Mouse (Mus musculus) spleen, embryonic (tissue): ENCODE results near the gene Zfp991.
"Not testable (repeated sequence)": the region's sequence is repeated elsewhere in the genome, so short reads cannot be mapped to it uniquely, and the experiment has no call there.

Experiments
- CTCF ChIA-PET: fragments of 350-600 bp; sonication (Branson Sonifier 250); formaldehyde crosslinking; loops from one replicate; lab custom pipeline; 2022; lab: Charles Lee

Zfp991 gene

GRCm38 (mm10) chr4:147131837-147132459 lies at the start of gene Zfp991:
Zfp991 (plus strand) TSS chr4:147132038.
- CTCF ChIA-PET: not testable (repeated sequence)

GRCm38 (mm10) chr4:147095641-147096040 lies 36.2 kb upstream of the Zfp991 start:
- CTCF ChIA-PET: not testable (repeated sequence)

GRCm38 (mm10) chr4:147101666-147102626 lies 29.9 kb upstream of the Zfp991 start:
- CTCF ChIA-PET: not testable (repeated sequence)

GRCm38 (mm10) chr4:147103814-147104213 lies 28.0 kb upstream of the Zfp991 start:
- CTCF ChIA-PET: not testable (repeated sequence)

GRCm38 (mm10) chr4:147117839-147118238 lies 14.0 kb upstream of the Zfp991 start:
- CTCF ChIA-PET: not testable (repeated sequence)

GRCm38 (mm10) chr4:147122286-147122685 lies 9.6 kb upstream of the Zfp991 start:
- CTCF ChIA-PET: not testable (repeated sequence)

- CTCF ChIA-PET: not testable (repeated sequence)
These were observed 8.0 kb upstream of the Zfp991 start for GRCm38 (mm10) chr4:147123797-147124196.

- CTCF ChIA-PET: not testable (repeated sequence)
These were observed 7.2 kb upstream of the Zfp991 start for GRCm38 (mm10) chr4:147124400-147125306.

- CTCF ChIA-PET: not testable (repeated sequence)
These were observed 6.5 kb upstream of the Zfp991 start for GRCm38 (mm10) chr4:147125326-147125725.

GRCm38 (mm10) chr4:147125870-147126269 lies 6.0 kb upstream of the Zfp991 start:
- CTCF ChIA-PET: not testable (repeated sequence)

- CTCF ChIA-PET: not testable (repeated sequence)
These were observed 5.4 kb upstream of the Zfp991 start for GRCm38 (mm10) chr4:147126435-147126834.

GRCm38 (mm10) chr4:147127137-147127536 lies 4.7 kb upstream of the Zfp991 start:
- CTCF ChIA-PET: not testable (repeated sequence)

- CTCF ChIA-PET: not testable (repeated sequence)
These were observed 3.7 kb upstream of the Zfp991 start for GRCm38 (mm10) chr4:147128152-147128551.

GRCm38 (mm10) chr4:147133596-147133995 lies 1.8 kb downstream of the Zfp991 start:
- CTCF ChIA-PET: not testable (repeated sequence)

GRCm38 (mm10) chr4:147141757-147142156 lies 9.9 kb downstream of the Zfp991 start:
- CTCF ChIA-PET: not testable (repeated sequence)

GRCm38 (mm10) chr4:147165282-147165681 lies 33.4 kb downstream of the Zfp991 start:
- CTCF ChIA-PET: not testable (repeated sequence)

GRCm38 (mm10) chr4:147170547-147170946 lies 38.7 kb downstream of the Zfp991 start:
- CTCF ChIA-PET: not testable (repeated sequence)

GRCm38 (mm10) chr4:147171557-147171956 lies 39.7 kb downstream of the Zfp991 start:
- CTCF ChIA-PET: not testable (repeated sequence)

GRCm38 (mm10) chr4:147176279-147176880 lies 44.5 kb downstream of the Zfp991 start:
- CTCF ChIA-PET: not testable (repeated sequence)

- CTCF ChIA-PET: not testable (repeated sequence)
These were observed 49.4 kb downstream of the Zfp991 start for GRCm38 (mm10) chr4:147181141-147181685.
